Mouse (Mus musculus) brain, embryonic 14.5 days (tissue): ENCODE measurements at regions not wholly inside any gene's neighbourhood (a gene's known extent, or its start where the extent isn't known, plus 50 kb on each side); places are given as distances from the start of the nearest gene placed in this dataset.

Source experiments
- CTCF ChIP-seq: fragments of 200-500 bp; IDR thresholded peaks from 2 replicates; pipeline ENCODE4 v1.5.1; 2012; ENCODE audit warnings: inconsistent platforms, mild to moderate bottlenecking, moderate library complexity, borderline replicate concordance; ENCODE audit not compliant: insufficient read depth, insufficient read length; ENCODE audit errors: extremely low read depth
- POLR2A ChIP-seq: fragments of 200-500 bp; IDR thresholded peaks from 2 replicates; pipeline ENCODE4 v1.6.1; 2012; ENCODE audit warnings: mild to moderate bottlenecking, inconsistent platforms, borderline replicate concordance; ENCODE audit not compliant: poor library complexity, insufficient read depth, insufficient read length, severe bottlenecking; ENCODE audit errors: extremely low read depth

DNA sequence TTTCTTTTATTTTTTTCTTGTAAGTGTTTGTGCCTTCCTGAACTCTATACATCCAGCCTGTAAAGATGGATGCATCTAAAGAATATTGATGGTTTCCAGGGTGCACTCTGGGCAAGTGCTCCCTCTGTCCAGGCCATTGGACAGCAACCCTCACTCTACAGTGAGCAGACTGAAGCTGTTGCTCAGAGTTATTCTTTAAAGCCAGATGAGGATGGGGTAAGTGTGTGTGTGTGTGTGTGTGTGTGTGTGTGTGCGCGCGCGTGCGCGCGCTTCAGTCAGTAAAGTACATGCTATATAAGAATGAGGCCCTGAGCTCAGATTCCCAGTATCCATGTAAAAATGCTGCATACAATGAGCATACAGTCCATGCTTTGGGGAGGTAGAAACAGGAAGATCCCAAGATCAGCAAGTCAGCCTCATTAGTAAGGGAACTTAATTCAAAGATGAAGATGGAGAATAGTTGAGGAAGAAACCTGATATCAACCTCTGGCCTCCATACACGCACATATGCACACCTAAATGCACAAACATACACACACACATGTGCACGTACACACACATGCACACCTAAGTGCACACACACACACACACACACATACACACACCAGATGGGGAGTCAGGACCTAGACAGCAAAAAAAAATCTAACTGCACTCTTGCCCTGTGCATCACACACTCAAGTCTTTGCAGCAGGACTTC lies 214.4 kb downstream of the Irs2 start:
- no peak for TF ChIP-seq CTCF
- TF ChIP-seq POLR2A: no peak
